Mouse (Mus musculus) lung, adult 2 months (tissue): ENCODE data around the gene Rora.

Experiments used
- CTCF ChIP-seq: fragments of 200-500 bp; IDR thresholded peaks from 2 replicates; pipeline ENCODE4 v1.5.1; 2011; ENCODE audit warnings: mild to moderate bottlenecking, low read length, control low read depth; ENCODE audit not compliant: insufficient read depth
- POLR2A ChIP-seq: fragments of 200-500 bp; IDR thresholded peaks from 2 replicates; pipeline ENCODE4 v1.6.1; 2011; ENCODE audit warnings: low read depth, mild to moderate bottlenecking, control low read depth, low read length, borderline replicate concordance; ENCODE audit errors: extremely low read depth

DNA sequence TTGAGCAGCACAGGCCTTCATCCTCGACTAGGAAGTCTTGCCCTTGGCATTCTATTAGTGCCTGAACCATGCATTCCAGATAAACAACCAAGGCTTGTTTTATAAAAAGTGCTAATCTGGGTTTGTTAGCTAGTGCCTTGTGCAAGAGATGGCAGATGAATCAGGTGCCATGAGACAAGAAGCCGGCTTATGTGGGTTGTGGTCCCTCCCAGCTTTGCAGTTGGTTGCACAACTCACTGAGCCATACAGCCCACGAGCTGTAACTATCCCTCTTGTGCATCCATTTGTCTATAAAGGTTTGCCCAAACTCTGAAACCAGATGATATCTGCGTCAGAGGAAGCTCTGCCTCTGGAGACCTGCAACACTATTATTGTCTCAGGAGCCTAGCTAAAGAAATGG, 713.5 kb downstream of the Rora start:
- TF ChIP-seq POLR2A (no peak), CTCF (no peak)
